Mouse (Mus musculus) left cerebral cortex, postnatal 36 days (tissue): ENCODE data around the gene Nat8f1. TPM values are rescaled to one million over a fixed set of nuclear protein-coding genes. Genes with fewer than 3 reads are reported as not detected.

Experiments used
- DNase-seq, 2 experiments: peaks; one replicate each; pipeline ENCODE4 v3.0.0; 2021 to 2022; ENCODE audit warnings: low spot score in 2 of 2, mixed read lengths in 1 of 2
- intact Hi-C: fragments of 180-260 bp; cut with DNase I; formaldehyde crosslinking; loops from one replicate; pipeline ENCODE4 v1.15.1; 2025
- total RNA-seq, 2 experiments: library from RNA; stranded (reverse); gene quantifications; 2 replicates each; pipeline ENCODE4 v1.2.3; 2021

The Nat8f1 gene
- total RNA-seq, 2 experiments from 2014 or later = 25.0 to 28.3 TPM

DNA sequence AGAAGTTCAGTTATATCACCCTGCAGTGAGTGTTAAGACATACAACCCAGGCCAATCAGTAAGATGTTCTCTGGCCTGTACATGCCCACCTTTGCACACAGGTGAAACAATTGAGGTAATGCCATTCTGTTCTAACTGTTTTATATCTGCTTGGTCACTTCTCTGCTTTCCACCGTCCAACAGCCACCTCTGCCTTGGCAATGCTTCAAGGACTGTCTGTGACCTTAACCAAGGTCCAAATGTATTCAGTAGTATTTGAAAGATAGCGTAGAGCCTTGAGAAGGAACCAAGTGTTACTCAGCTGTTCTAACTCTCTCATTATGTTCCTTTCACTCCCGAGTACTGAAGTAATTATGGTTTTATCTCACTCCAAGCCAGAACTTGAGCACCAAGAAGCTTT is 52.9 kb downstream of the Nat8f1 start:
- intact Hi-C loops = no loop called here
- no peak for DNase-seq

DNA sequence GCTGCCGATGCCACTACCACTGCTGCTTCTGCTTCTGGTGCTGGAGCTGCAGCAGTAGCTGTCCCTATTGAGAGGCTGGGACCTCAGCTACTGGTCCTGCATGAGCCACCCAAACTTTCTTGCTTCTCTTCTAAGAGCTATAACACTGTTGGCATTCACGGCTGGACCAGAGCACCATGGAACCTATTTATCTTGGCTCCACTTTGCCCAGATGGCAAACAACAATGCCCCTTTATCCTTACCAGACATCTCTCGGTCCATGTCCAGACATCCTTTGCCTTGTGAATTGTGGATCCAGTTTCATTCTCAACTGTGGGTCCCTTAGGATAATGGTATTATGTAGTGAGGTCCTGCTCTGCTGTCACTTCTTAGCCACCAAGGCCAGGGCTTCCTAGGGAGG is 54.2 kb downstream of the Nat8f1 start:
- no peak for DNase-seq
- intact Hi-C loops = no loop called here

Other genes starting within 250 kb of the Nat8f1 start
- 1 to 10 TPM; 3.4 to 4.2 TPM for gene Nat8f7, start 202.5 kb downstream of the Nat8f1 start, total RNA-seq
- gene Nat8f3, start 149.9 kb downstream of the Nat8f1 start, total RNA-seq = 1 to 10 TPM; 3.1 to 3.7 TPM
- gene Nat8f6, start 94.7 kb downstream of the Nat8f1 start, total RNA-seq = 1 to 10 TPM; 1.1 to 2.8 TPM
- 1 to 10 TPM; 5.8 to 6.0 TPM for gene Nat8f5, start 94.7 kb downstream of the Nat8f1 start, total RNA-seq
- gene Nat8, start 83.6 kb downstream of the Nat8f1 start, total RNA-seq = 1 to 10 TPM; 2.7 to 3.6 TPM
- 1 to 10 TPM; 1.4 to 2.4 TPM for gene Nat8f2, start 46.5 kb downstream of the Nat8f1 start, total RNA-seq
- gene Nat8f4, start 10.8 kb downstream of the Nat8f1 start, total RNA-seq = 1 to 10 TPM; 6.5 to 8.3 TPM
- 10 to 100 TPM; 52.3 to 53.2 TPM for gene Tprkb, start 3.8 kb downstream of the Nat8f1 start, total RNA-seq
- 10 to 100 TPM; 47.4 to 96.1 TPM for gene Dusp11, start 46.0 kb upstream of the Nat8f1 start, total RNA-seq
- gene Figla, start 100.5 kb upstream of the Nat8f1 start, total RNA-seq = not detected
- 100 to 1,000 TPM; 220 to 232 TPM for gene Add2, start 113.0 kb upstream of the Nat8f1 start, total RNA-seq